Mouse (Mus musculus): Measurements from ENCODE around the gene Vmn1r209.
"Not testable (repeated sequence)": the region's sequence is repeated elsewhere in the genome, so short reads cannot be mapped to it uniquely, and the experiment has no call there.

Vmn1r209 gene

DNA sequence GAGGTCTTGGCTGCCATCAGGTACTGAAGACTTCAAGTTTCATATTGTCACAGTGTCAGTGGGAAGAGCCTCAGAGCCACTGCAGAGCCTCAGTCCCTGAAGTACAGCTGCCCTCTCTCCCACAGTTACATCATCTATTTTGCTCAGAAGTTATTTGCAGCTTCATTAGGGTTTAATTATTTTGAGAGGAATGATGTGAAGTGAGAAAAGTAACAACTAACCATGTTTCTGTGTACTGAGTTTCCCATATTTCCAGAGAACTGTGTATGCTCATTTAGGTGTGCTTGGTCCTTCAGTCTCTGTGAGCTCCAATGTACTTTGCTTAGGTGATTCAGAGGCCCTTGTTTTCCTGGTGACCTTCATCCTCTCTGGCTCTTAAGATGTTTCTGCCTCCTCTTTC, at the start of gene Vmn1r209:
TSS of gene Vmn1r209 (minus strand) at position 101 of the 400 bp plus-strand sequence.
- DNase-seq, result not testable (repeated sequence)

- no peak for DNase-seq
These were observed 48.0 kb upstream of the Vmn1r209 start, which contains the start of gene Vmn1r211 for GRCm38 (mm10) chr13:22857461-22857860. Gene Vmn1r211 (minus strand): TSS chr13:22857561.

GRCm38 (mm10) chr13:22854760-22855159, 45.3 kb upstream of the Vmn1r209 start:
- DNase-seq, result no peak

DNA sequence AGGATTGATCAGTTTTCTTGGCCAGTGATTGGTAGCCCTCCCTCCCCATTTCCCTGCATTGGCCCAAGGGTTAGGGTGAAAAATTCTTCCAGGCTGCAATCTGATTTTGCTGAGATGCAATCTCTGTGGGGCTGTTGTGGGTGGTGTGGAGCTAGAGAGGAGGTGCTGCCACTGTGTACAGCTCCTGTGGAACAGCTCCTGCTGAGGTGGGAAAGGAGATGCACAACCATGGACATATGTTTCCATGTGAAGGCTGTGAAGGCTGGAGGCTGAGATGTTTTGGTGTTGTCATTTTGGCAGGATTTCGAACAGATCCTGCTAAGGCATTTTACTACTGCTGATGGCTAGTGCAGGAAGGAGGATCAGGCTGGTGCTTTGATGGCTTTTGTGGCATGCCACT, 37.3 kb upstream of the Vmn1r209 start:
- no peak for DNase-seq

GRCm38 (mm10) chr13:22844304-22844703, 34.8 kb upstream of the Vmn1r209 start:
- DNase-seq, result not testable (repeated sequence)

DNA sequence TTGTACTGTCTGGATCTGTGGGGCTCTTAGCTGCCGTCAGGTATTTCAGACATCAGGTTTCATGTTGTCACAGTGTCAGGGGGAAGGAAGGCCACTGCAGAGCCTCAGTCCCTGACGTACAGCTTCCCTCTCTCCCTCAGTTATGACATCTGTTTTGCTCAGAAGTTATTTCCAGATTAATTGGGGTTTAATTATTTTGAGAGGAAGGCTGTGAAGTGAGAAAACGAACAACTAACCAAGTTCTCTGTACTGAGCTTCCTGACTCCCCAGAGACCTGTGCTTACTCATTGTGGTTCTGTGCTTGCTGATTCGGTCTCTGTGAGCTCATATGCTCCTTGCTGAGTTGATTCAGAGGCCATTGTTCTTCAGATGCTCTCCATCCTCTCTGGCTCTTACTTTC, 21.8 kb upstream of the Vmn1r209 start, which contains the start of gene Vmn1r210:
TSS of gene Vmn1r210 (minus strand) at position 101 of the 400 bp plus-strand sequence.
- no peak for DNase-seq

GRCm38 (mm10) chr13:22829395-22829794, 19.9 kb upstream of the Vmn1r209 start:
- DNase-seq, result not testable (repeated sequence)

DNA sequence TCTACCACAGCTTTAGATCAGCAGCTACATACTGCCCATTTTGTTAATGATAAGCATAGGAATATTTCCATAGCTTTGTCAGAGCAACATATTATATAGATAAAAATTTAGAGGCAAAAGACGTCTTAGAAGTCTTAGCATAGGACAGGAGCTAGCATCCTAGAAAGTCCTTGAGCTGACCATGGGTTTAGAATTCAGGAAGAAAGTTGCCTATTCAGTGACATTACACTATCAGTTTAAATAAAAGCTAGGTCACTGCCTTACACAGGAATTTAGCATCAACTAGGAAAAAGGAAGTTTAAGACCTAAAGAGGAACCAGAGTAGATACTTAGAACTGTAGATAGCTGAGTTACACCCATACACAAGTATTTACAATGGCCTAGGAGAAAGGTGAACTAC, 12.1 kb upstream of the Vmn1r209 start:
- not testable (repeated sequence) for DNase-seq

- DNase-seq, result not testable (repeated sequence)
These were observed 21.4 kb downstream of the Vmn1r209 start for GRCm38 (mm10) chr13:22788096-22788495.

DNA sequence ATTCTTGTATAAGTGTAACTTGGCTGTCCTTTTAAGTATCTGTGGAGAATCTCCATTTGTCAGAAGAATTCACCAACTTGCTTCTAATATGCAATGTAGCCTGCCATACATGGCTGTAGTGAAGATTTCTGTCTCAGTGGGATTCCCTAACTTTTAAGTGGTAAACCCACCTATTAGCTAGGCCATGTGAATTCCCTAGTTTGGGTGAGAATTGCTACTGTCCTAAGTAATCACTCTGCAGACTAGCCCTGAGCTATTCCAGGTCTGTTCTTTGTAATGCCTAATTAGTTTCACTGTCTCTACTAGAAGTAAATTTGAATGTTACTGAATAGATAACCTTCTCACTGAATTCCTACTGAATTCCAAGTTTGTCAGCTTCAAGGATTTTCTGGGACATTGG, 25.3 kb downstream of the Vmn1r209 start:
- DNase-seq, result not testable (repeated sequence)

GRCm38 (mm10) chr13:22777300-22777699, 32.2 kb downstream of the Vmn1r209 start, which contains the start of gene Vmn1r208:
Gene Vmn1r208 (minus strand): TSS chr13:22777400.
- DNase-seq, result not testable (repeated sequence)

GRCm38 (mm10) chr13:22771592-22771991, 37.9 kb downstream of the Vmn1r209 start:
- not testable (repeated sequence) for DNase-seq
